Mouse (Mus musculus) neutrophil, adult 5-6 weeks (primary cell): ENCODE measurements around the gene Prss43. TPM values are rescaled to one million over a fixed set of nuclear protein-coding genes. Genes with fewer than 3 reads are reported as not detected.

Experiments
- ATAC-seq: fragments of 151-379, 151-347 bp; 2 replicates; pipeline ENCODE4 v1.8.0; 2017; ENCODE audit warnings: mild to moderate bottlenecking, moderate TSS enrichment; ENCODE audit not compliant: insufficient number of reproducible peaks, poor library complexity, low FRiP score, severe bottlenecking; ENCODE audit errors: extremely low read depth
- total RNA-seq: library from RNA; stranded (forward); fragments of 200-1000 nt; gene quantifications from 2 replicates; pipeline ENCODE4 v1.2.3, GENCODE M21; 2017

Prss43 gene
- total RNA-seq, 1 experiment from 2014 or later: not detected

- ATAC-seq: no peak
Observed at GRCm38 (mm10) chr9:110879998-110880561, 53.6 kb downstream of the Prss43 start, which contains the start of gene Tmie. Gene Tmie (minus strand): TSS chr9:110880113.

GRCm38 (mm10) chr9:110880772-110881171 lies 54.3 kb downstream of the Prss43 start:
- ATAC-seq: no peak

Other genes with a start within 250 kb of the Prss43 start
- 13.8 and 14.0 TPM in 2 replicates for gene Nradd, start 202.2 kb upstream of the Prss43 start, total RNA-seq
- 110 and 138 TPM in 2 replicates for gene Nbeal2, start 172.5 kb upstream of the Prss43 start, total RNA-seq
- gene Ccdc12, start 170.2 kb upstream of the Prss43 start, total RNA-seq: 123 and 125 TPM in 2 replicates
- not detected in 2 replicates for gene Myl3, start 84.8 kb upstream of the Prss43 start, total RNA-seq
- gene Pth1r, start 79.5 kb upstream of the Prss43 start, total RNA-seq: not detected in 2 replicates
- not detected in 2 replicates for gene Prss42, start 28.5 kb upstream of the Prss43 start, total RNA-seq
- gene Prss44, start 12.7 kb upstream of the Prss43 start, total RNA-seq: not detected in 2 replicates
- not detected in 2 replicates for gene Prss45, start 7.9 kb downstream of the Prss43 start, total RNA-seq
- not detected in 2 replicates for gene Prss46, start 17.8 kb downstream of the Prss43 start, total RNA-seq
- gene Prss50, start 31.3 kb downstream of the Prss43 start, total RNA-seq: not detected in 2 replicates
- gene Als2cl, start 53.2 kb downstream of the Prss43 start, total RNA-seq: 16.4 and 18.2 TPM in 2 replicates
- 2.6 and 2.9 TPM in 2 replicates for gene Tmie, start 53.4 kb downstream of the Prss43 start, total RNA-seq
- gene Fam240a, start 90.2 kb downstream of the Prss43 start, total RNA-seq: 1.4 TPM in 1 of 2 replicates, not detected in the other
- gene Tdgf1, start 119.5 kb downstream of the Prss43 start, total RNA-seq: 0.49 and 1.0 TPM in 2 replicates
- not detected in 2 replicates for gene Lrrc2, start 124.9 kb downstream of the Prss43 start, total RNA-seq
- gene Rtp3, start 163.9 kb downstream of the Prss43 start, total RNA-seq: not detected in 2 replicates
- gene Ltf, start 192.6 kb downstream of the Prss43 start, total RNA-seq: 19.4 and 33.3 TPM in 2 replicates
- 12.0 and 12.5 TPM in 2 replicates for gene Ccrl2, start 230.8 kb downstream of the Prss43 start, total RNA-seq